Mouse (Mus musculus) myocyte (in vitro differentiated cells): ENCODE data around the gene Esrrb. TPM values are rescaled to one million over a fixed set of nuclear protein-coding genes. Genes with fewer than 3 reads are reported as not detected.

Source experiments
- H3K27me3 ChIP-seq: one replicate; pipeline ENCODE4 v1.6.1; 2011; ENCODE audit not compliant: control insufficient read depth, insufficient read depth, insufficient read length
- H3K36me3 ChIP-seq: one replicate; pipeline ENCODE4 v1.6.1; 2011; ENCODE audit not compliant: control insufficient read depth, insufficient read depth
- H3K4me2 ChIP-seq: one replicate; pipeline ENCODE4 v1.6.1; 2011; ENCODE audit warnings: low read depth, control low read depth
- H3K4me3 ChIP-seq: one replicate; pipeline ENCODE4 v1.5.1; 2011; ENCODE audit warnings: mild to moderate bottlenecking, control low read depth, moderate library complexity
- H3K79me2 ChIP-seq: one replicate; pipeline ENCODE4 v1.6.1; 2011; ENCODE audit not compliant: control insufficient read depth, insufficient read depth
- H3ac ChIP-seq: one replicate; pipeline ENCODE4 v1.6.1; 2011; ENCODE audit not compliant: control insufficient read depth, insufficient read length
- CEBPB ChIP-seq: IDR thresholded peaks from 2 replicates; pipeline ENCODE4 v1.6.1; 2011; ENCODE audit warnings: mild to moderate bottlenecking, moderate library complexity; ENCODE audit not compliant: poor library complexity, insufficient read depth, severe bottlenecking
- E2F4 ChIP-seq: IDR thresholded peaks from one replicate; pipeline ENCODE4 v1.6.1; 2011; ENCODE audit warnings: mild to moderate bottlenecking, control low read depth, moderate library complexity; ENCODE audit not compliant: insufficient read depth
- MAX ChIP-seq: IDR thresholded peaks from one replicate; pipeline ENCODE4 v1.6.1; 2011; ENCODE audit warnings: low read depth, mild to moderate bottlenecking, control low read depth
- MYOD1 ChIP-seq, 3 experiments: IDR thresholded peaks; one replicate each; pipeline ENCODE4 v1.6.1; 2011; ENCODE audit warnings: control low read depth in 2 of 3, low read depth in 2 of 3, mild to moderate bottlenecking in 2 of 3, moderate library complexity in 1 of 3; ENCODE audit not compliant: insufficient read length in 2 of 3, control insufficient read depth in 1 of 3
- MYOG ChIP-seq, 3 experiments: IDR thresholded peaks; one replicate each; pipeline ENCODE4 v1.6.1; 2011; ENCODE audit warnings: control low read depth in 2 of 3, low read depth in 2 of 3, mild to moderate bottlenecking in 2 of 3; ENCODE audit not compliant: insufficient read length in 2 of 3, control insufficient read depth in 1 of 3, insufficient read depth in 1 of 3
- POLR2A ChIP-seq: IDR thresholded peaks from one replicate; pipeline ENCODE4 v1.6.1; 2011; ENCODE audit warnings: low read depth, mild to moderate bottlenecking, control low read depth, moderate library complexity; ENCODE audit not compliant: insufficient read length
- POLR2AphosphoS2 ChIP-seq: IDR thresholded peaks from one replicate; pipeline ENCODE4 v1.6.1; 2011; ENCODE audit warnings: low read depth, control low read depth; ENCODE audit not compliant: insufficient read length
- REST ChIP-seq: IDR thresholded peaks from one replicate; pipeline ENCODE4 v1.6.1; 2011; ENCODE audit warnings: mild to moderate bottlenecking, control low read depth, moderate library complexity; ENCODE audit not compliant: insufficient read depth, insufficient read length
- SRF ChIP-seq: IDR thresholded peaks from one replicate; pipeline ENCODE4 v1.6.1; 2011; ENCODE audit warnings: low read depth; ENCODE audit not compliant: control insufficient read depth, insufficient read length
- TCF12 ChIP-seq: IDR thresholded peaks from one replicate; pipeline ENCODE4 v1.6.1; 2011; ENCODE audit warnings: mild to moderate bottlenecking, control low read depth; ENCODE audit not compliant: poor library complexity, insufficient read depth, severe bottlenecking
- TCF3 ChIP-seq: IDR thresholded peaks from one replicate; pipeline ENCODE4 v1.6.1; 2011; ENCODE audit warnings: low read depth, control low read depth; ENCODE audit not compliant: insufficient read length
- USF1 ChIP-seq: IDR thresholded peaks from one replicate; pipeline ENCODE4 v1.6.1; 2011; ENCODE audit warnings: low read depth, mild to moderate bottlenecking, control low read depth, moderate library complexity
- polyA plus RNA-seq: library from polyadenylated mRNA; unstranded; fragments of >200 nt; fragmentation: generic; extraction: Trizol; gene quantifications from one replicate; pipeline ENCODE4 v1.2.1, GENCODE M21; 2012; ENCODE audit warnings: missing spikeins

Esrrb gene
- polyA plus RNA-seq, 1 experiment, result 2.3 TPM

DNA sequence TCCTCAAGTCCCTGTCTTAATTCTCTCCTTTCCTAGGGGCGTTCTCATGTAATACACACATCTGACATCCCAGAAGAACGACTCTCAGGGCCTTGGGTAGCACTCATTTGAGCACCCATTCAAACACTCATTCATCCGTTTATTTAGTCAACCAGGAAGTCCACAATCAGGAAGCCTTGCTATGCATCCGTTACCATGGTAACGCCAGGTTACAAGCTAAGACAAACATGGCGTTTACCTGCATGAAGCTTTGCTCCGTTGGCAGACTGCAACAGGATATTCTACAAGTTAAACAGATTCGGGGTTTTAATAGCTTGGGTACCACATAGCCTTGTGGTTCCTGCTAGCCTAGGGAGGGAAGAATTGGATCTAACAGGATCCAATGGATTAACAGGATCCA, 1.0 kb upstream of the Esrrb start:
- peaks cover 3% of the 10 kb centered on the region for H3K27me3 ChIP-seq
- no peaks in the 10 kb centered on the region for H3K36me3 ChIP-seq
- no peak overlapping the region for H3ac ChIP-seq
- TF ChIP-seq USF1, result no peak
- no peak for TF ChIP-seq SRF
- TF ChIP-seq TCF3, result no peak
- no peak for TF ChIP-seq TCF12
- no peak for TF ChIP-seq POLR2A
- TF ChIP-seq MAX, result no peak
- TF ChIP-seq REST, result no peak
- TF ChIP-seq MYOG (IDR thresholded peaks at IDR 0.05; ENCODE audit: control insufficient read depth in 1 of 3, insufficient read depth in 1 of 3, insufficient read length in 2 of 3, low read depth in 2 of 3), result no peak
- no peak for TF ChIP-seq E2F4
- TF ChIP-seq MYOD1 (IDR thresholded peaks at IDR 0.05; ENCODE audit: control insufficient read depth in 1 of 3, insufficient read length in 2 of 3, low read depth in 2 of 3), result no peak
- TF ChIP-seq POLR2AphosphoS2, result no peak
- H3K4me3 ChIP-seq, result no peak overlapping the region
- H3K4me2 ChIP-seq, result no peak overlapping the region
- no peaks in the 10 kb centered on the region for H3K79me2 ChIP-seq

DNA sequence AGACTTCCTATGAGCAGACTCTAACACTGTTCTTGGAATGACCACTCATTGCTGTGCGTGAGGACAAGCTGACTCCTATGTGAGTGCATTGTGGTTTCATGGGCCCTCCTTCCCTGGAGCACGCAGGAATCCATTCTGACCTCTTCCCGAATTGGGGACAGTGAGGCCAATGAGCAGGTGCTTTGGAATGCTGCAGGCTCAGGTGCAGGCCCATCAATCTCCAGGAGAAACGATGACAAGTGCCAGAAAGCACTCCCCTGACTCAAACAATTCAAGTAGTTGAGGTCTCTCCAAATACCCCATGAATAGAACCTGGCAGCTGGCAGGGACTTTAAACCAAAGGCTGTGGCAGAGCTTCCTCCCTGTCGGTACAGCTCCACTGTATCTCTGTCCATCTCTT, 3.4 kb downstream of the Esrrb start:
- Histone ChIP-seq H3K4me3 (no peak overlapping the region), H3K4me2 (no peak overlapping the region), H3K27me3 (no peaks in the 10 kb centered on the region), H3K79me2 (no peaks in the 10 kb centered on the region), H3K36me3 (no peaks in the 10 kb centered on the region), H3ac (no peak overlapping the region)
- TF ChIP-seq POLR2AphosphoS2 (no peak), MAX (no peak), CEBPB (no peak), REST (no peak), TCF12 (no peak), MYOG (IDR thresholded peaks at IDR 0.05; ENCODE audit: control insufficient read depth in 1 of 3, insufficient read depth in 1 of 3, insufficient read length in 2 of 3, low read depth in 2 of 3) (no peak), TCF3 (no peak), USF1 (no peak), POLR2A (no peak)

DNA sequence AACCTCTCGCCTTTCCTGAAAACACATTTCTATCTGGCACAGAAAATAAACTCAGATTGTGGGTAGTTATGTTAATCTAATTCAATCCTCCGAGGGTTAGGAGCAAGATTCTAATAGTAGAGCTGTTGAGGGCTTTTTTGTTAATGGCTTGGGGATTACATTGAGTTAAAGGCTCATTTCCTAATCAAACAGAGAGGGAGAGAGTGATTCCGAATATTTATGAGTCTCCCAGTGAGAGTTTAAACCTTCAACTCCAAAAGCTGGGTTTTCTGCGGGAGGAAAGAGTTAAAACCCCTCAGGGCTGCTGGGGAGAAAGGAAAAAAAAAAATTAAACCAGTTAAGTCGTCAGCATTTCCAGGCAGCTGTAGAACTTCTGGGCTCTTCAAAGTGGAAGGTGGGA, 3.8 kb downstream of the Esrrb start:
- H3K27me3 ChIP-seq, result no peaks in the 10 kb centered on the region
- no peak overlapping the region for H3K4me3 ChIP-seq
- TF ChIP-seq E2F4 (no peak), POLR2AphosphoS2 (no peak), POLR2A (no peak), MAX (no peak), REST (no peak), USF1 (no peak), TCF12 (no peak), SRF (no peak), CEBPB (no peak), TCF3 (no peak)
- H3K79me2 ChIP-seq, result no peaks in the 10 kb centered on the region
- H3ac ChIP-seq, result no peak overlapping the region
- no peaks in the 10 kb centered on the region for H3K36me3 ChIP-seq
- no peak overlapping the region for H3K4me2 ChIP-seq

DNA sequence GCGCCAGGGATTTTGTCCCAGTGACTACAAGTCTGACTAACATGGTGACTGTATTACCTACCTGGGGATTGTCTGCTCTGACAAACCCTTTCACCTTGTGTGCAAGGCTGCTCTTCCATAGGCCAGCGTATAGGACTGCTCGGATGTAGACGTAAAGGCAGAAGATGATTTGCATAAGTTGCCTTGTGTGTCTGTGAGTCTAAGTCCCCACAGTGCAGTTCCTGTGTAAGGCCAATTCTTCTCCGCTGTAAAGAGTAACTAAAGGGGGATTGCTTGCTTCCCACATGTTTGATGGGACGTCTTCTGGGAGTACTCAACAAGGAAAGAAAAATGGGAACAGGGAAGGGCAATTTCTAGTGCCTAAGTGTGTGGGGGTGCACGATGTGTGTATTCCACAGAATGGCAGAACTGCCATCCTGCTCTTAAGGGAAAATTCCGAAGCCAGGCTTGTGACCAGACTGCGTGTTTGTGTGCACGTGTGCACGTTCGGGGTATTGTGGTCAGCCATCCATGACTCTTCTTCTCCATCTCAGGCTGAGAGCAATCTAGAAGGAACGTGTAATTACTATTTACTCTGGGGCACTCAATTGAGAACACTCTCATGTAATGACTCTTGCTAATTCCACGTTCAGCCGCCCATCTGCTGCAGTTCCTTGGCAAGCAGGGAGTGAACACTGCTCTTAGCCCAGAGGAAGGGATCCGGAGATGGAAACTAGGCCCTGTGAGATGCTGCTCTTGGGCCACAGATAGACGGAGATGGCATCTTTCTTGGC, 9.9 kb downstream of the Esrrb start:
- TF ChIP-seq CEBPB (no peak), TCF12 (no peak), REST (no peak), TCF3 (no peak), MYOD1 (IDR thresholded peaks at IDR 0.05; ENCODE audit: control insufficient read depth in 1 of 3, insufficient read length in 2 of 3, low read depth in 2 of 3) (no peak), USF1 (no peak), MAX (no peak), POLR2AphosphoS2 (no peak), MYOG (IDR thresholded peaks at IDR 0.05; ENCODE audit: control insufficient read depth in 1 of 3, insufficient read depth in 1 of 3, insufficient read length in 2 of 3, low read depth in 2 of 3) (no peak), SRF (no peak), E2F4 (no peak), POLR2A (no peak)
- Histone ChIP-seq H3ac (no peak overlapping the region), H3K36me3 (no peaks in the 10 kb centered on the region), H3K4me2 (no peak overlapping the region), H3K27me3 (no peaks in the 10 kb centered on the region), H3K79me2 (no peaks in the 10 kb centered on the region), H3K4me3 (no peak overlapping the region)

DNA sequence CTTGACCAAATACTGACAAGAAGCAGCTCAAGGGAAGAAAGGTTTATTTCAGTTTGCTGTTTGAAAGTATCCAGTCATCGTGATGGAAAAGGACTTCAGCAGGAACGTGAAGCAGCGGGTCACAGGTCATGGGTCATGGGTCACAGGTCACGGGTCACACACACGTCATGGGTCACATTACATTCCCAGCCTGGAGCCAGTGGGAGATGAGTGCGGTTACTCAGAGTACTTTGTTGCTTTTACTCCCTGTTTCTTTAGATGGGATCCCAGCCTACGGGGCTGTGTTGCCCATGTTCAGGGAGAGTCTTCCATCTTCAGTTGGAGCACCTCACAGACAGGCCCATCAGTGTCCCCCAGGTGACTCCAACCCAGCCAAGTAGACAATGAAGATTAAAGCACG, 13.4 kb downstream of the Esrrb start:
- TF ChIP-seq POLR2A, result no peak
- TF ChIP-seq MYOG (IDR thresholded peaks at IDR 0.05; ENCODE audit: control insufficient read depth in 1 of 3, insufficient read depth in 1 of 3, insufficient read length in 2 of 3, low read depth in 2 of 3), result no peak
- Histone ChIP-seq H3K79me2 (no peaks in the 10 kb centered on the region), H3K27me3 (no peaks in the 10 kb centered on the region), H3ac (no peak overlapping the region), H3K4me2 (no peak overlapping the region), H3K36me3 (no peaks in the 10 kb centered on the region), H3K4me3 (no peak overlapping the region)
